Mouse (Mus musculus) embryonic facial prominence, embryonic 10.5 days (tissue): ENCODE results near the gene Map3k3. TPM values are rescaled to one million over a fixed set of nuclear protein-coding genes. Genes with fewer than 3 reads are reported as not detected.
A peak's percentile ranks its signal among the peaks of the same experiment; 100 is the strongest.
"Not testable (repeated sequence)": the region's sequence is repeated elsewhere in the genome, so short reads cannot be mapped to it uniquely, and the experiment has no call there.

Experiments used
- DNase-seq: peaks from one replicate; pipeline ENCODE4 v3.0.0-alpha.2; 2017; ENCODE audit warnings: low spot score
- H3K27ac ChIP-seq: fragments of 300-500 bp; sonication (generic); replicated peaks from 2 replicates; pipeline ENCODE4 v1.5.1; 2016; ENCODE audit warnings: mild to moderate bottlenecking
- H3K27me3 ChIP-seq: fragments of 300-500 bp; sonication (generic); replicated peaks from 2 replicates; pipeline ENCODE4 v1.6.1; 2016; ENCODE audit warnings: low read depth, mild to moderate bottlenecking; ENCODE audit not compliant: poor library complexity, severe bottlenecking
- H3K36me3 ChIP-seq: fragments of 300-500 bp; sonication (generic); replicated peaks from 2 replicates; pipeline ENCODE4 v1.6.1; 2016; ENCODE audit warnings: mild to moderate bottlenecking, moderate library complexity
- H3K4me1 ChIP-seq: fragments of 300-500 bp; sonication (generic); 2 replicates; pipeline ENCODE4 v1.6.1; 2016
- H3K4me3 ChIP-seq: fragments of 300-500 bp; sonication (generic); 2 replicates; pipeline ENCODE4 v1.5.1; 2016; ENCODE audit warnings: mild to moderate bottlenecking, moderate library complexity
- H3K9me3 ChIP-seq: fragments of 300-500 bp; sonication (generic); 2 replicates; pipeline ENCODE4 v1.6.1; 2016; ENCODE audit warnings: mild to moderate bottlenecking
- whole genome bisulfite sequencing: fragments of 180-500 bp; shearing (Covaris S2); methylation state at CpG from one replicate; pipeline ENCODE4 v1.1.7; 2016; 5-methylcytosine and 5-hydroxymethylcytosine counted together
- polyA plus RNA-seq: library from polyadenylated mRNA; unstranded; fragments of >200 nt; fragmentation: Nextera tagmentation; extraction: Ambion mirVana; gene quantifications from 2 replicates; pipeline ENCODE4 v1.2.1, GENCODE M21; 2016

Gene Map3k3
- polyA plus RNA-seq, 1 experiment from 2014 or later, result 20.9 TPM

- Histone ChIP-seq H3K4me1 (no peaks in the 10 kb centered on the region), H3K36me3 (peaks cover 73% of the 10 kb centered on the region), H3K27me3 (no peaks in the 10 kb centered on the region), H3K4me3 (no peak overlapping the region), H3K27ac (no peak overlapping the region), H3K9me3 (no peaks in the 10 kb centered on the region)
- WGBS, result 76% methylated on average over 8 of the region's 8 CpGs
- DNase-seq, result no peak
Measured at GRCm38 (mm10) chr11:106058020-106058419, 26.4 kb upstream of the Map3k3 start.

DNA sequence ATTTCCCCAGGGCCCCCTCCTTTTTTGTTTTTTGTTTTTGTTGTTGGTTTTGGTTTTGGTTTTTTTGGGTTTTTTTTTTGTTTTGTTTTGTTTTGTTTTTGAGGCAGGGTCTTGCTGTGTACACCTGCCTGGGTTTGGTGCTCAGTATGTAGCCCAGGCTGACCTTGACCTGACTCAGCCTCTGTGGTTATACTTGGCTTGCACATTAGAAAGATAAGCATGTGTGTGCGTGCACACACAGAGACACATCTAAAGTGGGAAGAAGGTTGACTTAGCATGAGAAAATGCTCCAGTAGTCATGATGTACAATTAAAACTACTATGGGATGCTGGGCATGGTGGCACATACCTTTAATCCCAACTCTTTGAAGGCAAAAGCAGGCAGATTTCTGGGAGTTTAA, 23.9 kb upstream of the Map3k3 start:
- no peak overlapping the region for H3K4me3 ChIP-seq
- H3K27ac ChIP-seq, result no peak overlapping the region
- H3K36me3 ChIP-seq, result peaks cover 47% of the 10 kb centered on the region
- no peak for DNase-seq
- WGBS, result 90% methylated on average over 1 of the region's 1 CpGs
- H3K9me3 ChIP-seq, result no peaks in the 10 kb centered on the region
- H3K27me3 ChIP-seq, result no peaks in the 10 kb centered on the region
- H3K4me1 ChIP-seq, result no peaks in the 10 kb centered on the region

DNA sequence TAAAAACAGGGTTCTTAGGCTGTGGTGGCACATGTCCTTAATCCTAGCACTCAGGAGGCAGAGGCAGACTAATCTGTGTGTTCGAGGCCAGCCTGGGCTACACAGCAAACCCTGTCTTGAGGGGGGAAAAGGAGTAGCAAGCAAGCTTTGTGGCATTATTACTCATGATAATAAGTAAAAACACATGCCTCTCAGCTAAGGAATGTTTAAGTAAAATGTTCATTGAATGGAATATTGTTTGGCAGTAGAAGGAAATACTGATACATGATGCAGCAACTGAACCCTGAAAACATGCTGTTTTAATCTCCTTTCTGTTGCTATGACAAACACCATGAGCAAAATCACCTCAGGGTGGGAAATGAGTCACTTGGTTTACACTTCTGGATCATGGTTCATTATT, 23.1 kb upstream of the Map3k3 start:
- DNase-seq, result no peak
- Histone ChIP-seq H3K27me3 (no peaks in the 10 kb centered on the region), H3K4me3 (no peak overlapping the region), H3K27ac (no peak overlapping the region), H3K36me3 (peaks cover 40% of the 10 kb centered on the region), H3K4me1 (no peaks in the 10 kb centered on the region), H3K9me3 (no peaks in the 10 kb centered on the region)
- WGBS, result 93% methylated on average over 1 of the region's 1 CpGs

DNA sequence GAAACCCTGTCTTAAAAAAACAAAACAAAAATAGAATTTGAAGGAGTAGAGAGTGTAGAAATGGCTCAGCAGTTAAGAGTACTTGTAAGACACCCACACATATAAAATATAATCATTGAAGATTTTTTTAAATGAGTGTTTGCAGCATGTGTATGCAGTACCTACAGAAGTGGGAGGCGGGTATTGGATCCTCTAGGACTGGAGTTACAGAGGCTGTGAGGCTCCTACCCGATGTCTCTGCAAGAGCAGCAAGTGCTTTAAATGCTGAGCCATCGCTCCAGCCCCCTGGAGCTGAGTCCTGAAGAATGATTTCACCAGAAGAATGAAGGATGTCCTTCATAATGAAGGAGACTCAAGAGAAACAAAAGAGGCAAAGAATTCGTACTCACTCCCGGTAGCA, 20.7 kb upstream of the Map3k3 start:
- Histone ChIP-seq H3K27ac (no peak overlapping the region), H3K36me3 (peaks cover 15% of the 10 kb centered on the region), H3K4me3 (no peak overlapping the region), H3K9me3 (no peaks in the 10 kb centered on the region), H3K27me3 (no peaks in the 10 kb centered on the region), H3K4me1 (peaks cover 11% of the 10 kb centered on the region; the same call in 1 of the 2 replicates)
- 82% methylated on average over 5 of the region's 5 CpGs for WGBS
- DNase-seq, result no peak

DNA sequence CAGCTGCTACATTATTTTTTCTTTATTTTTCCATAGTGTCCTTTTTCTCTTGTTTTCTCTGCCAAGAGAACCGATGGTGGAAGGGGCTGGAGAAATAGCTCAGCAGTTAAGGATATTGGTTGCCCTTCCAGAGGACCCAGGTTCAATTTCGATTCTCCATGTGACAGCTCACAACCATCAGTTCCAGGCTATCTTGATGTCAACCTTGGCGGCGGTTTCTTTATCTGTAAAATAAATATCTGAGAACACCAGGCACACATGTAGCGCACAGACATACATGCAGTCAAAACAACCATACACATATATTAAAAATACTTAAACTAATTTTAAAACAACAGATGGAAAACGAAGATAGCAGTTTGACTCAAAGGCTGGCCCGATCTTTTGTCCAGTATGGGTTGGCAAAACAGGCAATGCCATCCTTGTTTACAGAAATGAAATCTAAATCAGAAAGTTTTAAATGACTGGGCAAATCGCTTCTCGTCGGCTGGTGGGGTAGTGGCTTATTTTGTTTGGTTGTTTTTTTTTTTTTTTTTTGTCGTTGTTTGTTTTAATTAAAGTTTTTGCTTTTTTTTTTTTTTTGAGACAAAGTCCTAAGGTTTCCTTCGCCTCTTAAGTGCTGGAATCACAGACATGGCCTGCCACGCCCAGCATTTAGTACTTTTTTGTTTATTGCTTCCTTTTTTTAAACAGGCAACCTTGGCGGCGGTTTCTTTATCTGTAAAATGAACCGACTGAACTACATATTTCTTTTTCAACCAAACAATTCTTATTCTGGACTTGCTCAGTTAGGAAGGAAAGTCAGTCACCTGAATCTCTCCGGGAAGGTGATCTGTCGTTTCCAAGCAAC, 19.1 kb upstream of the Map3k3 start:
- Histone ChIP-seq H3K4me3 (peak overlapping the region; percentile 94), H3K36me3 (peaks cover 9% of the 10 kb centered on the region), H3K27ac (no peak overlapping the region), H3K27me3 (no peaks in the 10 kb centered on the region), H3K9me3 (no peaks in the 10 kb centered on the region), H3K4me1 (peaks cover 11% of the 10 kb centered on the region; the same call in 1 of the 2 replicates)
- 47% methylated on average over 18 of the region's 18 CpGs for WGBS
- DNase-seq, result no peak

DNA sequence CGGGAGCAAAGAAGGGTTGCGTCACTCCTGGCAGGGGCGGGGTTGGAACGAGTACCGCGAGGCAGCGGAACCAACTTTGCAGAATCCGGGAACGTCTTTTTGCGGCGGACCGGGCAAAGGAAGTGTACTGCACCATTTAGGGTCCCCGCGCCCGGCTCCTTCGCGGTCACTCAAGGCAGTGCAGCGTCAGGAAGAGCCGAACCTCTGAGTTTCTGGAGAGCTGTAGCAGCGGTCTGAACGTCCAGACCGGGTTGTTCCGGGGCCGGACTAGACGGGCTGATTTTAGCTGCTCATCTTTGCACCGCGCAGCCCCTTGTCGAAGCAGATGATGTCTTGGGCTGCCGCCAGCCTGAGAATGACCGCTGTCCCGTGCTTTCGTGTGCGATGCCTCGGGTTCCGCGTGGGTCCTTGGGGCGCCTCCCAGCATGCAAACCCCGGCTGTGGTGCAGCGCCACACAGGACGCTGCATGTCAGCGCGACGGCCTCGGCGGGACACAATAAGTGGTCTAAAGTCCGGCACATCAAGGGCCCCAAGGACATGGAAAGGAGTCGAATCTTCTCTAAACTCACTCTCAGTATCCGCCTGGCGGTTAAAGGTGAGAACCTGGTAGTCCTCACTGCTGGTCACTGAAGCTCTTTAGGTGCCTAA, 18.4 kb upstream of the Map3k3 start, which contains the start of gene Taco1:
Taco1 (plus strand) TSS at position 139 of the 649 bp plus-strand sequence.
- WGBS, result under 1% methylated on average over 49 of the region's 49 CpGs
- H3K4me3 ChIP-seq, result peak within 1 kb of the TSS; percentile 94
- DNase-seq, result peak; percentile 94
- H3K4me1 ChIP-seq, result peaks cover 11% of the 10 kb centered on the region; the same call in 1 of the 2 replicates
- H3K27ac ChIP-seq, result peak within 1 kb of the TSS; percentile 85
- no peaks in the 10 kb centered on the region for H3K9me3 ChIP-seq
- H3K36me3 ChIP-seq, result peaks cover 16% of the 10 kb centered on the region
- H3K27me3 ChIP-seq, result no peaks in the 10 kb centered on the region

- not testable (repeated sequence) for H3K9me3 ChIP-seq, H3K27me3 ChIP-seq
- Histone ChIP-seq H3K4me1 (peaks cover 11% of the 10 kb centered on the region; the same call in 1 of the 2 replicates), H3K27ac (peak overlapping the region; percentile 85), H3K36me3 (peaks cover 22% of the 10 kb centered on the region), H3K4me3 (peak overlapping the region; percentile 94)
- 16% methylated on average over 23 of the region's 23 CpGs for WGBS
- DNase-seq, result peak; percentile 85
Measured at GRCm38 (mm10) chr11:106066616-106067015, 17.8 kb upstream of the Map3k3 start.

- H3K4me1 ChIP-seq, result no peaks in the 10 kb centered on the region
Measured at GRCm38 (mm10) chr11:106073774-106074173, 10.6 kb upstream of the Map3k3 start.

DNA sequence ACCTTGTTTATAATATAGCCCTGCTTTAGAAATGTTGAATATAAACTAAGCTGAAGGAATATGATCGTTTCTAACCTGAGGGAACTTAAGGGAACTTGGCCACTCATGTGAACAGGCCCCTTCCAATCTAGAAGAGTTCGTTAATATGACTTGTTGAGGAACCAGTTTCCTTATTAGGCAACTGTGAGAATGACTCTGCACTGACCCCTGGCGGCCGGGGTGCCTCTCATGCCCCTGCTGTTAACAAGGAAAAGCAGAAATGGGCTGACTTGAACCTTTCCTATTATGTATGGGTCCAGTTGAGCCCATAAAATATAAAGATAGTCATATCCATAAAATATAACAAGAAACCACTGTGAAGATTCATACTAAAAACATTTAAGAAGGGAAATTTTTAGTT, 8.1 kb upstream of the Map3k3 start:
- Histone ChIP-seq H3K27ac (no peak overlapping the region), H3K4me3 (no peak overlapping the region), H3K36me3 (peaks cover 33% of the 10 kb centered on the region), H3K27me3 (no peaks in the 10 kb centered on the region), H3K4me1 (no peaks in the 10 kb centered on the region), H3K9me3 (no peaks in the 10 kb centered on the region)
- DNase-seq, result peak; percentile 86
- WGBS, result 6% methylated on average over 4 of the region's 4 CpGs

More at GRCm38 (mm10) chr11:106073774-106074173, 10.6 kb upstream of the Map3k3 start:
- no peak overlapping the region for H3K27ac ChIP-seq
- H3K36me3 ChIP-seq, result peaks cover 52% of the 10 kb centered on the region
- H3K4me3 ChIP-seq, result no peak overlapping the region
- H3K9me3 ChIP-seq, result no peaks in the 10 kb centered on the region
- DNase-seq, result no peak
- 88% methylated on average over 3 of the region's 3 CpGs for WGBS
- H3K27me3 ChIP-seq, result no peaks in the 10 kb centered on the region

- peak; percentile 86 for DNase-seq
- H3K4me1 ChIP-seq, result peaks cover 26% of the 10 kb centered on the region
- no peaks in the 10 kb centered on the region for H3K9me3 ChIP-seq
- WGBS, result under 1% methylated on average over 61 of the region's 61 CpGs
- peak overlapping the region; percentile 94 for H3K27ac ChIP-seq
- H3K4me3 ChIP-seq, result peak overlapping the region; percentile 87
- no peaks in the 10 kb centered on the region for H3K36me3 ChIP-seq
- H3K27me3 ChIP-seq, result no peaks in the 10 kb centered on the region
Measured at GRCm38 (mm10) chr11:106084911-106085561, 623 bp downstream of the Map3k3 start.

DNA sequence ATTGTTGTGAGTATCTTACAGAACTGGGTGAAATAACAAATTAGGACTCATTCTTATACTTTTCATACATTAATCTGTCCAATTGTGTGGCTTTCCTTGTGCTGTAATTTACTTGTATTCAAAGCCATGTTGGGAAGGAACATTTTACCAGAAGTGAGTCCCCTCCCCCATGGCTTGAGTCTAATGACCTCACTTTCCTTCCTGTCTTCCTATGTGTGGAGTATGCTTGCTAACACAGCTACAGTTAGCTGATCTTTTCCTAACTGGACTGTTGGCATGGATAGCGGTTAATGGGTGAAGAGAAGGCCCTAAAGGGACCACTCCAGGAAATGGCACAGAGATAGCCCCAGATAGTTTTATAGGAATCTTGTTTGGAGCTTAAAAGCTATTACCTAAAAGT, 13.8 kb downstream of the Map3k3 start:
- WGBS, result 92% methylated on average over 1 of the region's 1 CpGs
- H3K4me1 ChIP-seq, result no peaks in the 10 kb centered on the region
- H3K27ac ChIP-seq, result no peak overlapping the region; the same call in 1 of the 2 replicates
- H3K4me3 ChIP-seq, result no peak overlapping the region
- no peaks in the 10 kb centered on the region for H3K9me3 ChIP-seq
- peaks cover 37% of the 10 kb centered on the region for H3K36me3 ChIP-seq
- no peak for DNase-seq
- H3K27me3 ChIP-seq, result no peaks in the 10 kb centered on the region

DNA sequence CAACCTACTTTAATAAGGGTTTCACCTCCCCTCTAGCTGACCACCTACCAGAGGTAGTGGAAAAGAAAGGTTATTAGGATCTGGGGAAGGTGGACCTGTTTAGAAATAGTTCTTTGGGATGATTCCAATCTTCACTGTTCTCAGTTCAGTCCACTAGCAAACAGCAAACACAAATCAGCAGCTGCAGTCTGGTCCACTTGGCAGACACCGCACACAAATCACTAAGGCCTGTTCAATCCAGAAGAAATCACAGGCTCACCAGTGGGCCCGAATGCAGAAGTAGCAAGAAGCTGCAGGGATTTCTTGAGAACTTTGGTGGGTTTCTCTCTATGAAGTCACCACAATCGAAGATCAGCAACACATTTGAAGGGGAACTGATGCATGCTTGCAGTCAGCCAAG, 18.5 kb downstream of the Map3k3 start:
- Histone ChIP-seq H3K27ac (no peak overlapping the region), H3K9me3 (no peaks in the 10 kb centered on the region), H3K36me3 (peaks cover 31% of the 10 kb centered on the region), H3K27me3 (no peaks in the 10 kb centered on the region), H3K4me3 (no peak overlapping the region), H3K4me1 (no peaks in the 10 kb centered on the region)
- WGBS, result 92% methylated on average over 3 of the region's 3 CpGs
- no peak for DNase-seq
